Mouse (Mus musculus) thymus, postnatal 0 days (tissue): ENCODE results near the gene Kank3. TPM values are rescaled to one million over a fixed set of nuclear protein-coding genes. Genes with fewer than 3 reads are reported as not detected.

Experiments
- DNase-seq: peaks from one replicate; pipeline ENCODE4 v3.0.0-alpha.2; 2015; ENCODE audit warnings: low spot score
- polyA plus RNA-seq: library from polyadenylated mRNA; unstranded; fragments of >200 nt; fragmentation: Nextera tagmentation; extraction: Ambion mirVana; gene quantifications from 2 replicates; pipeline ENCODE4 v1.2.1, GENCODE M21; 2015

Kank3 gene
- polyA plus RNA-seq, 1 experiment from 2014 or later: 22.0 TPM

DNA sequence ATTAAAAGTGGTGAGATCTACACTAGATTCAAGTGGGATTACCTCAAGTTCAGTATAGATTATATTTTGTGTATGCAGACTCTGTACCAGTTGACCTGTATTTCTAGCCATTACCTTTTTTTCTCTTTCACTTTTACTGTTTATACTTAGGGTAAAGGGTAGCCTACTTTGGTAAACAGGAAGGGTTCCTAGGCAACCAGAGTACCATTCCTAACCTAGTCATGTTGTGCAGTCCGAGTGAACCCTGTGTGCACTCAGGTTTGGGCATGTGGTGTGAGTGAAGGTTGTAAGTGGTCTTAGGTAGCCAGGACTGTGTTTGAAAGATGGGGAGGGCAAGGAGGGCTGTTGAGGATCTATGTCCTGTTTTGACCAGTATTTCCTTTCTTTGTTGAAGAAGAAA is 41.0 kb downstream of the Kank3 start:
- DNase-seq: no peak

DNA sequence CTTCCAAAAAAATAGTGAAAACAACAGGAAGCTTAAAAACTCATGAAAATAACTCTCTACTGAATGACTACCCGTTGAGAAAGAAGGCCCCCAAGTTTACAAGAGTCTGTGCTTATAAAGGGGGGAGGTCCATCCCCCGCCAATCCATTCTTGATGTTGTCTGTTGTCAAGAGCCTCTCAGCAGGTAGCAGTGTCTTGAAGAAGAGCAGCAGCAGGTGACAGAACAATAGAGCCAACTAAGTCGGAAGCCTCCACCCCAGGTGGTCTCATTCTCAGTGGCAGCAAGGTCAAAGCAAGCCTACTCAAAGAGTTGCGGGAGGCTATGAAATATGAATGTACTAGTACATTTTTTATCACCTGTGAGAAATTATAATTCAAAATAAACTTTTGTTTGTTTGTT is 47.5 kb downstream of the Kank3 start:
- DNase-seq: no peak

DNA sequence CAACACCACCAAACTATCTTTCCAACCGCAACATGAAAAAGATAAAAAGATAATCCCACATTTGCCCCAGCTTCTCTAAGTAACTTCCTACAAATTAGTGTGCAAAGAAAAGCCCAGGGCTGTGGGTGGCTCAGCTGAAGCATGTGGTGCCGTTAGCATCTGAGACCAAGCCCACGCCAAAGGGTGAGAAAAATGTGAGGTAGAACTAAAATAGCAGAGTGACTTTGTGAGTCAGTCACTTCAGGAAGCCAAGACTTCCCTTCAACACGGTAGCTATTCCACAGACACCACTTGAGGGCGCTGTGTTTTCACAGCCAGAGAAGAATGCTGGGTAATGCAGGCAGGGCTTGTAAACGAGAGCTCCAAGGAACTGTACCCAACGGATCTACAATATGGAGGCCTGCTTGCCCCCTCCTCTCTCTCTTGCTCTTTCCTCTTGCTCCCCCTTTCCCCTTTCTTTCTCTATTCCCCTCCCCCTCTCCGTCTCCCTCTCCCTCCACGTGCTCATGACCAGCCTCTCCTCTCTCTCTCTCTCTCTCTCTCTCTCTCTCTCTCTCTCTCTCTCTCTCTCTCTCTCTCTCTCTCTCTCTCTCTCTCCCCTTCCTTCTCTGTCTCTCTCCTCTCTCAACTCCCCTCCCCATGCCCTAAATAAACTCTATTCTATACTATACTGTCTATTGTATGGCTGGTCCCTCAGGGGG is 55.2 kb downstream of the Kank3 start:
- DNase-seq: peak; percentile 83

Other genes starting within 250 kb of the Kank3 start
- 40.3 and 42.6 TPM in 2 replicates for gene Zfp414, start 181.4 kb upstream of the Kank3 start, polyA plus RNA-seq
- gene Pram1, start 172.5 kb upstream of the Kank3 start, polyA plus RNA-seq: 0.48 and 0.60 TPM in 2 replicates
- 317 and 345 TPM in 2 replicates for gene Hnrnpm, start 123.7 kb upstream of the Kank3 start, polyA plus RNA-seq
- 83.3 and 90.7 TPM in 2 replicates for gene March2, start 91.8 kb upstream of the Kank3 start, polyA plus RNA-seq
- 214 and 227 TPM in 2 replicates for gene Rab11b, start 50.0 kb upstream of the Kank3 start, polyA plus RNA-seq
- gene Angptl4, start 28.7 kb upstream of the Kank3 start, polyA plus RNA-seq: 28.7 and 36.7 TPM in 2 replicates
- 1,516 and 1,544 TPM in 2 replicates for gene Rps28, start 14.0 kb downstream of the Kank3 start, polyA plus RNA-seq
- gene Ndufa7, start 14.1 kb downstream of the Kank3 start, polyA plus RNA-seq: 464 TPM in 2 replicates
- gene Cd320, start 32.6 kb downstream of the Kank3 start, polyA plus RNA-seq: 35.1 and 35.2 TPM in 2 replicates
- gene Gm7029, start 63.3 kb downstream of the Kank3 start, polyA plus RNA-seq: not detected in 2 replicates
- 5.9 and 6.8 TPM in 2 replicates for gene Kifc1, start 80.1 kb downstream of the Kank3 start, polyA plus RNA-seq
- 1.6 and 1.9 TPM in 2 replicates for gene Platr17, start 94.6 kb downstream of the Kank3 start, polyA plus RNA-seq
- 62.9 and 67.8 TPM in 2 replicates for gene Daxx, start 98.9 kb downstream of the Kank3 start, polyA plus RNA-seq
- gene Tapbp, start 105.4 kb downstream of the Kank3 start, polyA plus RNA-seq: 131 and 140 TPM in 2 replicates
- gene Zbtb22, start 105.4 kb downstream of the Kank3 start, polyA plus RNA-seq: 13.8 and 14.9 TPM in 2 replicates
- 37.5 and 42.3 TPM in 2 replicates for gene Rgl2, start 119.0 kb downstream of the Kank3 start, polyA plus RNA-seq
- 218 and 225 TPM in 2 replicates for gene Pfdn6, start 129.8 kb downstream of the Kank3 start, polyA plus RNA-seq
- gene Wdr46, start 130.1 kb downstream of the Kank3 start, polyA plus RNA-seq: 20.6 and 25.5 TPM in 2 replicates
- gene B3galt4, start 141.0 kb downstream of the Kank3 start, polyA plus RNA-seq: 13.3 and 15.8 TPM in 2 replicates
- 43.6 and 46.1 TPM in 2 replicates for gene Vps52, start 145.3 kb downstream of the Kank3 start, polyA plus RNA-seq
- 2,265 and 2,338 TPM in 2 replicates for gene Rps18, start 145.5 kb downstream of the Kank3 start, polyA plus RNA-seq
- gene H2-K1, start 189.8 kb downstream of the Kank3 start, polyA plus RNA-seq: 528 and 569 TPM in 2 replicates
- 14.5 and 20.9 TPM in 2 replicates for gene Ring1, start 214.2 kb downstream of the Kank3 start, polyA plus RNA-seq
- gene H2-Ke6, start 217.5 kb downstream of the Kank3 start, polyA plus RNA-seq: 77.4 and 82.2 TPM in 2 replicates
- 90.5 and 96.5 TPM in 2 replicates for gene Slc39a7, start 221.2 kb downstream of the Kank3 start, polyA plus RNA-seq
- gene Rxrb, start 221.3 kb downstream of the Kank3 start, polyA plus RNA-seq: 47.1 and 48.9 TPM in 2 replicates
- 1.1 and 1.5 TPM in 2 replicates for gene Col11a2, start 228.9 kb downstream of the Kank3 start, polyA plus RNA-seq